Comparison of ENCODE assay signal across 11 mouse cellular contexts in genomic region chr4:117837271-117837670, GRCm38 (mm10). TPM values are rescaled to one million over a fixed set of nuclear protein-coding genes. Genes with fewer than 3 reads are reported as not detected.
DNase-seq lines count a peak whose midpoint lies in the region; ATAC-seq and TF ChIP-seq lines count a peak whose summit lies in the region.
"Had no signal": no experiment of that assay in that cellular context is flagged by ENCODE, and none has a peak within 500 bp of the region (broad histone marks: within the 10 kb centered on the region; RNA-seq: fewer than 3 reads in every experiment).

No protein-coding gene starts in this region.

- no peak for DNase-seq in hindbrain, embryonic 10.5 days (ENCODE audit: low spot score)
- no peak for DNase-seq in hindbrain, embryonic 11.5 days (ENCODE audit: low spot score)
- no peak for DNase-seq in limb, embryonic 10.5 days (ENCODE audit: low spot score)
- DNase-seq in midbrain, postnatal 0 days (ENCODE audit: low spot score) = no peak
- DNase-seq in urinary bladder, postnatal 4 days (ENCODE audit: low spot score in 2 of 2) = no peak
- DNase-seq in left cerebral cortex, postnatal 10 days (ENCODE audit: extremely low spot score in 1 of 2, low spot score in 2 of 2) = no peak
- DNase-seq: cerebellum, postnatal 14 days; kidney, postnatal 10 days; thymus, postnatal 25 days had no signal

- 74% methylated on average over 4 of the region's 4 CpGs for WGBS in hindbrain, embryonic 10.5 days
- WGBS in hindbrain, embryonic 11.5 days = 77% methylated on average over 4 of the region's 4 CpGs
- WGBS in hindbrain, embryonic 12.5 days = 73% methylated on average over 4 of the region's 4 CpGs
- 70% methylated on average over 4 of the region's 4 CpGs for WGBS in limb, embryonic 10.5 days
- WGBS in midbrain, postnatal 0 days = 66% methylated on average over 4 of the region's 4 CpGs

- peak overlapping the region; percentile 89; the same call in 1 of the 2 replicates for H3K27ac ChIP-seq in hindbrain, embryonic 10.5 days
- H3K27ac ChIP-seq in hindbrain, embryonic 11.5 days (ENCODE audit: low read depth, low read length) = no peak overlapping the region
- H3K27ac ChIP-seq in hindbrain, embryonic 12.5 days = no peak overlapping the region
- peak overlapping the region; percentile 91; the same call in 1 of the 2 replicates for H3K27ac ChIP-seq in limb, embryonic 10.5 days
- H3K27ac ChIP-seq in midbrain, postnatal 0 days (ENCODE audit: low read depth, low read length) = no peak overlapping the region

- H3K4me2 ChIP-seq in hindbrain, embryonic 11.5 days (replicated peaks; ENCODE audit: low read depth, low read length) = no peak overlapping the region; the same call in 1 of the 2 replicates
- H3K4me2 ChIP-seq in hindbrain, embryonic 12.5 days (replicated peaks) = 0 out of 2 replicates have a peak overlapping the region, but pooled peaks have one; percentile 89
- H3K4me2 ChIP-seq in midbrain, postnatal 0 days (ENCODE audit: low read depth, low read length, poor library complexity, severe bottlenecking) = 0 out of 2 replicates have a peak overlapping the region, but pooled peaks have one; percentile 77

- H3K27me3 ChIP-seq in hindbrain, embryonic 10.5 days (ENCODE audit: insufficient read depth, poor library complexity, severe bottlenecking) = peaks cover 23% of the 10 kb centered on the region
- H3K27me3 ChIP-seq in hindbrain, embryonic 11.5 days (ENCODE audit: control insufficient read depth, insufficient read depth, low read length) = peaks cover 2% of the 10 kb centered on the region; the same call in 1 of the 2 replicates
- H3K27me3 ChIP-seq in hindbrain, embryonic 12.5 days = 0 out of 2 replicates have a peak, but pooled peaks cover 9% of the 10 kb centered on the region
- peaks cover 13% of the 10 kb centered on the region for H3K27me3 ChIP-seq in limb, embryonic 10.5 days (ENCODE audit: low read depth, poor library complexity, severe bottlenecking)
- H3K27me3 ChIP-seq in midbrain, postnatal 0 days (ENCODE audit: insufficient read depth, low read length) = no peaks in the 10 kb centered on the region

- ATAC-seq in hindbrain, embryonic 11.5 days (ENCODE audit: low FRiP score) = no peak
- ATAC-seq in hindbrain, embryonic 12.5 days (ENCODE audit: low FRiP score) = no peak
- no peak for ATAC-seq in midbrain, postnatal 0 days (ENCODE audit: low FRiP score)

- H3K9ac ChIP-seq in hindbrain, embryonic 11.5 days (ENCODE audit: low read depth, low read length) = no peak overlapping the region
- no peak overlapping the region for H3K9ac ChIP-seq in hindbrain, embryonic 12.5 days
- no peak overlapping the region for H3K9ac ChIP-seq in midbrain, postnatal 0 days (replicated peaks; ENCODE audit: low read length, poor library complexity, severe bottlenecking)

- peaks cover 24% of the 10 kb centered on the region for H3K4me1 ChIP-seq in hindbrain, embryonic 10.5 days (replicated peaks)
- no peaks in the 10 kb centered on the region; the same call in 1 of the 2 replicates for H3K4me1 ChIP-seq in hindbrain, embryonic 11.5 days (replicated peaks; ENCODE audit: control insufficient read depth, insufficient read depth, low read length)
- peaks cover 8% of the 10 kb centered on the region; the same call in 1 of the 2 replicates for H3K4me1 ChIP-seq in hindbrain, embryonic 12.5 days
- peaks cover 23% of the 10 kb centered on the region for H3K4me1 ChIP-seq in limb, embryonic 10.5 days
- no peaks in the 10 kb centered on the region for H3K4me1 ChIP-seq in midbrain, postnatal 0 days (ENCODE audit: insufficient read depth, low read length)

- H3K4me3 ChIP-seq in hindbrain, embryonic 10.5 days = peak overlapping the region; percentile 86; the same call in 1 of the 2 replicates
- no peak overlapping the region for H3K4me3 ChIP-seq in hindbrain, embryonic 11.5 days (ENCODE audit: low read depth, low read length)
- no peak overlapping the region for H3K4me3 ChIP-seq in hindbrain, embryonic 12.5 days
- H3K4me3 ChIP-seq in limb, embryonic 10.5 days = 0 out of 2 replicates have a peak overlapping the region, but pooled peaks have one; percentile 13
- no peak overlapping the region for H3K4me3 ChIP-seq in midbrain, postnatal 0 days (ENCODE audit: low read depth, low read length)

- TF ChIP-seq CTCF in midbrain, postnatal 0 days (IDR thresholded peaks at IDR 0.05) = no peak

- H3K9me3 ChIP-seq in hindbrain, embryonic 10.5 days = no peaks in the 10 kb centered on the region
- no peaks in the 10 kb centered on the region for H3K9me3 ChIP-seq in hindbrain, embryonic 11.5 days (ENCODE audit: control insufficient read depth, low read length)
- H3K9me3 ChIP-seq in hindbrain, embryonic 12.5 days (replicated peaks) = no peaks in the 10 kb centered on the region
- H3K9me3 ChIP-seq in limb, embryonic 10.5 days (replicated peaks) = no peaks in the 10 kb centered on the region
- H3K9me3 ChIP-seq in midbrain, postnatal 0 days (ENCODE audit: low read length) = no peaks in the 10 kb centered on the region

- intact Hi-C loops in left cerebral cortex, postnatal 10 days (cut with DNase I) = no loop called here

- no peaks in the 10 kb centered on the region for H3K36me3 ChIP-seq in hindbrain, embryonic 10.5 days
- H3K36me3 ChIP-seq in hindbrain, embryonic 11.5 days (ENCODE audit: control insufficient read depth, insufficient read depth, low read length) = no peaks in the 10 kb centered on the region
- no peaks in the 10 kb centered on the region for H3K36me3 ChIP-seq in hindbrain, embryonic 12.5 days
- no peaks in the 10 kb centered on the region for H3K36me3 ChIP-seq in limb, embryonic 10.5 days
- H3K36me3 ChIP-seq in midbrain, postnatal 0 days (ENCODE audit: insufficient read depth, low read length) = no peaks in the 10 kb centered on the region

RNA-seq across cellular contexts. Expression of gene Slc6a9, which starts 3.0 kb away (rescaled TPM):
- 7.2 and 7.3 TPM in 2 replicates for polyA plus RNA-seq in hindbrain, embryonic 10.5 days (2016; fragmentation: Nextera tagmentation; extraction: Ambion mirVana)
- 6.2 and 7.1 TPM in 2 replicates for polyA plus RNA-seq in hindbrain, embryonic 11.5 days (2014; fragmentation: Nextera tagmentation; extraction: Ambion mirVana)
- 14.1 and 19.7 TPM in 2 replicates for polyA plus RNA-seq in hindbrain, embryonic 12.5 days (2016; fragmentation: Nextera tagmentation; extraction: Ambion mirVana)
- polyA plus RNA-seq in limb, embryonic 10.5 days (2016; fragmentation: Nextera tagmentation; extraction: Ambion mirVana) = 9.4 and 10.3 TPM in 2 replicates
- 71.2 and 105 TPM in 2 replicates for total RNA-seq in midbrain, postnatal 0 days (2014; rRNA removed)
- polyA plus RNA-seq in midbrain, postnatal 0 days (2015; fragmentation: Nextera tagmentation; extraction: Ambion mirVana) = 58.7 and 70.5 TPM in 2 replicates
- total RNA-seq in left cerebral cortex, postnatal 10 days (2021) = 10 to 100 TPM; 40.6 to 44.6 TPM

RNA-seq across cellular contexts. Expression of gene Ccdc24, which starts 35.1 kb away (rescaled TPM):
- polyA plus RNA-seq in hindbrain, embryonic 10.5 days (2016; fragmentation: Nextera tagmentation; extraction: Ambion mirVana) = 2.0 and 2.4 TPM in 2 replicates
- 1.7 and 1.8 TPM in 2 replicates for polyA plus RNA-seq in hindbrain, embryonic 11.5 days (2014; fragmentation: Nextera tagmentation; extraction: Ambion mirVana)
- polyA plus RNA-seq in hindbrain, embryonic 12.5 days (2016; fragmentation: Nextera tagmentation; extraction: Ambion mirVana) = 2.9 TPM in 2 replicates
- polyA plus RNA-seq in limb, embryonic 10.5 days (2016; fragmentation: Nextera tagmentation; extraction: Ambion mirVana) = 0.96 and 1.3 TPM in 2 replicates
- 2.0 and 9.0 TPM in 2 replicates for total RNA-seq in midbrain, postnatal 0 days (2014; rRNA removed)
- 1.2 and 1.4 TPM in 2 replicates for polyA plus RNA-seq in midbrain, postnatal 0 days (2015; fragmentation: Nextera tagmentation; extraction: Ambion mirVana)
- 1 to 10 TPM; 3.1 to 3.3 TPM for total RNA-seq in left cerebral cortex, postnatal 10 days (2021)
- total RNA-seq: monocyte, adult 5-6 weeks had no signal

RNA-seq across cellular contexts. Expression of gene B4galt2, which starts 46.0 kb away (rescaled TPM):
- 22.7 and 31.7 TPM in 2 replicates for polyA plus RNA-seq in hindbrain, embryonic 10.5 days (2016; fragmentation: Nextera tagmentation; extraction: Ambion mirVana)
- polyA plus RNA-seq in hindbrain, embryonic 11.5 days (2014; fragmentation: Nextera tagmentation; extraction: Ambion mirVana) = 27.3 and 27.9 TPM in 2 replicates
- 43.9 and 44.3 TPM in 2 replicates for polyA plus RNA-seq in hindbrain, embryonic 12.5 days (2016; fragmentation: Nextera tagmentation; extraction: Ambion mirVana)
- polyA plus RNA-seq in limb, embryonic 10.5 days (2016; fragmentation: Nextera tagmentation; extraction: Ambion mirVana) = 22.8 and 26.2 TPM in 2 replicates
- total RNA-seq in midbrain, postnatal 0 days (2014; rRNA removed) = 238 and 337 TPM in 2 replicates
- polyA plus RNA-seq in midbrain, postnatal 0 days (2015; fragmentation: Nextera tagmentation; extraction: Ambion mirVana) = 86.8 and 92.9 TPM in 2 replicates
- total RNA-seq in left cerebral cortex, postnatal 10 days (2021) = 100 to 1,000 TPM; 165 to 170 TPM
- total RNA-seq: monocyte, adult 5-6 weeks had no signal

RNA-seq across cellular contexts. Expression of gene Atp6v0b, which starts 49.9 kb away (rescaled TPM):
- polyA plus RNA-seq in hindbrain, embryonic 10.5 days (2016; fragmentation: Nextera tagmentation; extraction: Ambion mirVana) = 208 and 263 TPM in 2 replicates
- 233 and 246 TPM in 2 replicates for polyA plus RNA-seq in hindbrain, embryonic 11.5 days (2014; fragmentation: Nextera tagmentation; extraction: Ambion mirVana)
- 267 and 289 TPM in 2 replicates for polyA plus RNA-seq in hindbrain, embryonic 12.5 days (2016; fragmentation: Nextera tagmentation; extraction: Ambion mirVana)
- 143 and 147 TPM in 2 replicates for polyA plus RNA-seq in limb, embryonic 10.5 days (2016; fragmentation: Nextera tagmentation; extraction: Ambion mirVana)
- total RNA-seq in midbrain, postnatal 0 days (2014; rRNA removed) = 607 and 625 TPM in 2 replicates
- 667 and 754 TPM in 2 replicates for polyA plus RNA-seq in midbrain, postnatal 0 days (2015; fragmentation: Nextera tagmentation; extraction: Ambion mirVana)
- total RNA-seq in left cerebral cortex, postnatal 10 days (2021) = 100 to 1,000 TPM; 464 to 465 TPM

RNA-seq across cellular contexts. Expression of gene Dph2, which starts 54.6 kb away (rescaled TPM):
- 27.1 and 27.5 TPM in 2 replicates for polyA plus RNA-seq in hindbrain, embryonic 10.5 days (2016; fragmentation: Nextera tagmentation; extraction: Ambion mirVana)
- polyA plus RNA-seq in hindbrain, embryonic 11.5 days (2014; fragmentation: Nextera tagmentation; extraction: Ambion mirVana) = 21.0 and 26.8 TPM in 2 replicates
- 20.5 and 22.4 TPM in 2 replicates for polyA plus RNA-seq in hindbrain, embryonic 12.5 days (2016; fragmentation: Nextera tagmentation; extraction: Ambion mirVana)
- polyA plus RNA-seq in limb, embryonic 10.5 days (2016; fragmentation: Nextera tagmentation; extraction: Ambion mirVana) = 22.7 and 25.1 TPM in 2 replicates
- total RNA-seq in midbrain, postnatal 0 days (2014; rRNA removed) = 13.8 and 23.3 TPM in 2 replicates
- 13.3 and 15.9 TPM in 2 replicates for polyA plus RNA-seq in midbrain, postnatal 0 days (2015; fragmentation: Nextera tagmentation; extraction: Ambion mirVana)
- total RNA-seq in left cerebral cortex, postnatal 10 days (2021) = 10 to 100 TPM in 1 of 2 experiments, 1 to 10 TPM in 1; 8.0 to 10.1 TPM

Comparison
In these comparisons a context has a peak if more than half of its experiments do, and no peak if none do; other contexts are left out.
1. H3K27ac ChIP-seq: peak in hindbrain, embryonic 10.5 days (single experiment) and limb, embryonic 10.5 days (single experiment); none in hindbrain, embryonic 11.5 days (single experiment), hindbrain, embryonic 12.5 days (single experiment) and midbrain, postnatal 0 days (single experiment).
2. H3K4me3 ChIP-seq: peak in hindbrain, embryonic 10.5 days (single experiment) and limb, embryonic 10.5 days (single experiment); none in hindbrain, embryonic 11.5 days (single experiment), hindbrain, embryonic 12.5 days (single experiment) and midbrain, postnatal 0 days (single experiment).